Mouse (Mus musculus) midbrain, embryonic 11.5 days (tissue): ENCODE measurements around the gene Rabac1. TPM values are rescaled to one million over a fixed set of nuclear protein-coding genes. Genes with fewer than 3 reads are reported as not detected.

Experiments used
- ATAC-seq: fragments of 200-750 bp; cut with Nextera tagmentation; 2 replicates; pipeline ENCODE4 v1.8.0; 2017; ENCODE audit warnings: moderate TSS enrichment, moderate library complexity; ENCODE audit not compliant: low FRiP score
- DNase-seq: peaks from one replicate; pipeline ENCODE4 v3.0.0; 2015; ENCODE audit warnings: low spot score; ENCODE audit errors: missing footprints
- H3K27ac ChIP-seq: fragments of 300-500 bp; sonication (generic); 2 replicates; pipeline ENCODE4 v1.5.1; 2014; ENCODE audit warnings: low read depth, low read length
- H3K27me3 ChIP-seq: fragments of 300-500 bp; sonication (generic); 2 replicates; pipeline ENCODE4 v1.6.1; 2014; ENCODE audit warnings: mild to moderate bottlenecking, low read length, moderate library complexity, mixed read lengths; ENCODE audit not compliant: control insufficient read depth, insufficient read depth
- H3K36me3 ChIP-seq: fragments of 300-500 bp; sonication (generic); 2 replicates; pipeline ENCODE4 v1.6.1; 2014; ENCODE audit warnings: mild to moderate bottlenecking, low read length, moderate library complexity, mixed read lengths; ENCODE audit not compliant: control insufficient read depth, insufficient read depth
- H3K4me1 ChIP-seq: fragments of 300-500 bp; sonication (generic); 2 replicates; pipeline ENCODE4 v1.6.1; 2014; ENCODE audit warnings: low read length; ENCODE audit not compliant: control insufficient read depth, insufficient read depth
- H3K4me2 ChIP-seq: fragments of 300-500 bp; sonication (generic); 2 replicates; pipeline ENCODE4 v1.6.1; 2014; ENCODE audit warnings: mild to moderate bottlenecking, moderate library complexity
- H3K4me3 ChIP-seq: fragments of 300-500 bp; sonication (generic); 2 replicates; pipeline ENCODE4 v1.5.1; 2014; ENCODE audit warnings: low read depth, low read length
- H3K9ac ChIP-seq: fragments of 300-500 bp; sonication (generic); 2 replicates; pipeline ENCODE4 v1.6.1; 2014; ENCODE audit warnings: low read length
- H3K9me3 ChIP-seq: fragments of 300-500 bp; sonication (generic); 2 replicates; pipeline ENCODE4 v1.6.1; 2016; ENCODE audit warnings: low read length; ENCODE audit not compliant: control insufficient read depth
- WGBS: fragments of 180-500 bp; shearing (Covaris S2); extraction: QIAGEN DNeasy Blood & Tissue Kit; methylation state at CpG from one replicate; pipeline ENCODE4 v1.1.7; 2014; 5-methylcytosine and 5-hydroxymethylcytosine counted together
- polyA plus RNA-seq: library from polyadenylated mRNA; unstranded; fragments of >200 nt; fragmentation: Nextera tagmentation; extraction: Ambion mirVana; gene quantifications from 2 replicates; pipeline ENCODE4 v1.2.1, GENCODE M21; 2014

The Rabac1 gene
- 108 and 110 TPM in 2 replicates for polyA plus RNA-seq

- no peaks in the 10 kb centered on the region for H3K27me3 ChIP-seq
- peaks cover 5% of the 10 kb centered on the region; the same call in 1 of the 2 replicates for H3K4me1 ChIP-seq
- H3K36me3 ChIP-seq, result no peaks in the 10 kb centered on the region; the same call in 1 of the 2 replicates
- no peak within 1 kb of the TSS for H3K27ac ChIP-seq
- peak within 1 kb of the TSS; percentile 68 for H3K4me3 ChIP-seq
- H3K9ac ChIP-seq, result peak within 1 kb of the TSS; percentile 69
- under 1% methylated on average over 45 of the region's 45 CpGs for WGBS
- ATAC-seq (peak; percentile 88), DNase-seq (peak; percentile 98)
- H3K9me3 ChIP-seq, result no peaks in the 10 kb centered on the region
- peak within 1 kb of the TSS; percentile 85 for H3K4me2 ChIP-seq
These were observed at the start of gene Rabac1 for GRCm38 (mm10) chr7:24971972-24972893. TSS of gene Rabac1 (minus strand) at chr7:24972754.

DNA sequence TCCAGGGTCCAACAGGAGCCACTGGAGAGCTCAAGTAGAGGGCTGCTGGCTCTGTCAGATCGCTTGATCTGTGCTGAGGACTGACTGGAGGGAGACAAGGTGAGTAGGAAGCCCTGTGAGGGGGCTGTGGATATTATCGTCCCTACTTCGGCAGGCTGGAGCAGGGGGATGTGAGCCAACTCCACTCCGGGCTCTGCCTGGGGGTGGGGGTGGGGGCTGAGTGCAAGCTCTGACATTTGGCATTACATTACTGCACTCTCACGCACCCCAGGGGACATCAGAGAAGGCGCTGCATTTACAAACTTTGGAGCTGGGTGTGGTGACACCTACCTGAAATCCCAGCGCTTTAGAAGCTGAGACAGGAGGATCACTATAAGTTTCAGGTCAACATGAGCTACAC, 39.0 kb upstream of the Rabac1 start:
- H3K4me2 ChIP-seq, result no peak overlapping the region
- H3K36me3 ChIP-seq, result no peaks in the 10 kb centered on the region; the same call in none of the 2 replicates
- peaks cover 53% of the 10 kb centered on the region for H3K27me3 ChIP-seq
- no peak for ATAC-seq
- no peaks in the 10 kb centered on the region for H3K9me3 ChIP-seq
- H3K4me3 ChIP-seq, result no peak overlapping the region
- 64% methylated on average over 7 of the region's 7 CpGs for WGBS
- peaks cover 17% of the 10 kb centered on the region for H3K4me1 ChIP-seq
- no peak overlapping the region for H3K27ac ChIP-seq
- DNase-seq, result no peak
- H3K9ac ChIP-seq, result no peak overlapping the region

- DNase-seq, result peak; percentile 92
- H3K4me1 ChIP-seq, result peaks cover 25% of the 10 kb centered on the region
- H3K4me2 ChIP-seq, result peak overlapping the region; percentile 56
- peak overlapping the region; percentile 28 for H3K4me3 ChIP-seq
- peaks cover 57% of the 10 kb centered on the region for H3K27me3 ChIP-seq
- no peaks in the 10 kb centered on the region; the same call in 1 of the 2 replicates for H3K36me3 ChIP-seq
- ATAC-seq, result peak; percentile 31
- 1% methylated on average over 94 of the region's 97 CpGs for WGBS
- 0 out of 2 replicates have a peak overlapping the region, but pooled peaks have one; percentile 40 for H3K27ac ChIP-seq
- H3K9ac ChIP-seq, result peak overlapping the region; percentile 43
- no peaks in the 10 kb centered on the region for H3K9me3 ChIP-seq
These were observed 37.7 kb upstream of the Rabac1 start for GRCm38 (mm10) chr7:25010090-25010913.

GRCm38 (mm10) chr7:25009099-25009700, 36.6 kb upstream of the Rabac1 start:
- H3K9me3 ChIP-seq, result no peaks in the 10 kb centered on the region
- DNase-seq (peak; percentile 92), ATAC-seq (peak; percentile 24; the same call in 1 of the 2 replicates)
- peak overlapping the region; percentile 26 for H3K4me2 ChIP-seq
- 7% methylated on average over 20 of the region's 20 CpGs for WGBS
- no peaks in the 10 kb centered on the region for H3K36me3 ChIP-seq
- H3K4me3 ChIP-seq, result no peak overlapping the region
- H3K27me3 ChIP-seq, result peaks cover 59% of the 10 kb centered on the region
- peaks cover 29% of the 10 kb centered on the region for H3K4me1 ChIP-seq
- peak overlapping the region; percentile 77 for H3K27ac ChIP-seq
- H3K9ac ChIP-seq, result peak overlapping the region; percentile 4; the same call in 1 of the 2 replicates

- Histone ChIP-seq H3K4me2 (peak overlapping the region; percentile 26), H3K27ac (peak overlapping the region; percentile 77), H3K9me3 (no peaks in the 10 kb centered on the region), H3K4me3 (peak overlapping the region; percentile 8; the same call in 1 of the 2 replicates), H3K9ac (peak overlapping the region; percentile 4; the same call in 1 of the 2 replicates), H3K4me1 (peaks cover 29% of the 10 kb centered on the region), H3K27me3 (peaks cover 59% of the 10 kb centered on the region), H3K36me3 (no peaks in the 10 kb centered on the region)
- ATAC-seq (no peak), DNase-seq (peak; percentile 94)
- under 1% methylated on average over 17 of the region's 17 CpGs for WGBS
These were observed 36.1 kb upstream of the Rabac1 start for GRCm38 (mm10) chr7:25008635-25009034.

DNA sequence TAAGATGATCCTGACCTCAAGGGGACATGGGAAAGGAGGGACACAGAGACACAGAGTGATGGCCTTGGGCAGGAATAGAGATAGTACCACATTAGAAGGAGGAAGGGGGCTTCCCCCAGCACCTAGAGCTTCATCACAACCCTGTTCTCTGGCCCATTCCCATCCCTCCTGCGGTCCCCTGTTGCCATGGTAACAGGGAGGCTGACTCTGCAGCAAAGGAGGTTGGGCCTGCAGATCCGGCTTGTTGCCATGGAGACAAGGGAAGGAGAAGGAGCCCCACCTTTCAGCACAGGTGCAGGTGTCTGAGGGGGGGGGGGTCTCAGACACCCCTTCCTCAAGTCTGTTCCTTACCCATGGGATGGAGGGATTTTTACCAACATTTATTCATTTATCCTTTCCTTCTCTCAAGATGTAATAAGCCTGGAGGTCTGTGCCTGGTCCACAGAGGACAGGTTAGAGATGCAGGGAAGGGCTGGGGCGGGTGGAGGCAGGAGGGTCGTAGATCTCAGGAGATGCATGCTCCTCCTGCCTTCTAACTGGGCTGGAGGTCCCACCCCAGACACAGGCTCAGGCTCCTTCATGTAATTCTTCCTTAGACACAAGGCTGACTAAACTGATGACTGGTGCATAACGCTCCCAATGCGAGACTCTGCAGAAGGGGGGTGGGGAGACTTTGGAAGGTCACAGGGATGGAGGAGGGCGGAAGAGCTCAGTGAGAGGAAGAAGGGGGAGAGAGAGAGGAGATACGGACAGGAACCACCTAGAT, 35.2 kb upstream of the Rabac1 start:
- Histone ChIP-seq H3K9ac (peak overlapping the region; percentile 4; the same call in 1 of the 2 replicates), H3K27me3 (peaks cover 59% of the 10 kb centered on the region), H3K27ac (peak overlapping the region; percentile 77), H3K36me3 (no peaks in the 10 kb centered on the region), H3K4me2 (peak overlapping the region; percentile 26; the same call in 1 of the 2 replicates), H3K4me3 (no peak overlapping the region), H3K9me3 (no peaks in the 10 kb centered on the region), H3K4me1 (peaks cover 31% of the 10 kb centered on the region)
- DNase-seq, result peak; percentile 90
- 17% methylated on average over 8 of the region's 8 CpGs for WGBS
- ATAC-seq, result peak; percentile 17; the same call in 1 of the 2 replicates

DNA sequence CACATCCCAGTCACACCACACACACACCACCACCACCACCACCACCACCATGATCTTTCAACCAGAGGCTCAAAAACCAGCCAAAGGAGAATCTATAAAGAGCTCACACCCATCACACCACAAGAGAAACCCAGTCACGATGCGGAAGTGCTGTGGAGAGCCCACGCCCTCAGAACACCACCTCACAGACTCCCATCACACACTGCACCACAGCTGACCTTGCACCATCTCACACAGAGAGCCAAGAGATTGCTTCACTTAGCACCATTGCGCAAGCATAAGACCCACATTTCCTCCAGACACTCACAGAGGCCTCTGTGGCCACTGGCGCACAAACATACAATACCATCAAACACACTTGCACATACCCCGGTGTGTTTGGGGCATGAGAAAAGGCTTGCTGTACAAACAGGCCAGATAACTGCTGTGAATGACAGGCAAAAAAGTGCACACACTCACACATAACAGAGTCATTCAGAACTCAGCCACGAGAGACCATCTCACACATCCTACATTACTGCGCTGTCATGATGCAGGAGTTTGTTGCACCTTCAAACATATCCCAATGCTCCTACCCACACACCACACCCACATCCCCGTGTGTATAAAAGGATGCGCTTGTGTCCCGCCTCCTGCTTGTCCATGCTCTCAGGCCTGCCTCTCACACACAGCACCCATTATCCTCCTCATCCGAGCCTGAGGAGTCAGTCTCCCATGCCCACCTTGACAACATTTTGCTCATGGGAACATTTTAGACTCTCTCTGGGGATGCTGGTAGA, 34.2 kb upstream of the Rabac1 start:
- Histone ChIP-seq H3K36me3 (no peaks in the 10 kb centered on the region), H3K27me3 (peaks cover 56% of the 10 kb centered on the region), H3K27ac (0 out of 2 replicates have a peak overlapping the region, but pooled peaks have one; percentile 3)

More for the DNA sequence above, 34.2 kb upstream of the Rabac1 start:
- 78% methylated on average over 12 of the region's 12 CpGs for WGBS
- DNase-seq (no peak), ATAC-seq (no peak)
- H3K9me3 ChIP-seq, result no peaks in the 10 kb centered on the region
- peaks cover 31% of the 10 kb centered on the region for H3K4me1 ChIP-seq
- H3K4me3 ChIP-seq, result no peak overlapping the region
- H3K9ac ChIP-seq, result no peak overlapping the region
- H3K4me2 ChIP-seq, result no peak overlapping the region
